Mouse (Mus musculus) limb, embryonic 11.5 days (tissue): ENCODE measurements at regions not wholly inside any gene's neighbourhood (a gene's known extent, or its start where the extent isn't known, plus 50 kb on each side); places are given as distances from the start of the nearest gene placed in this dataset.

Experiments
- ATAC-seq: fragments of 200-750 bp; cut with Nextera tagmentation; 2 replicates; pipeline ENCODE4 v1.8.0; 2017; ENCODE audit warnings: low read depth; ENCODE audit not compliant: insufficient number of reproducible peaks, low FRiP score, low TSS enrichment
- DNase-seq: peaks from one replicate; pipeline ENCODE4 v3.0.0-alpha.2; 2015; ENCODE audit warnings: low spot score
- H3K27ac ChIP-seq: fragments of 300-500 bp; sonication (generic); replicated peaks from 2 replicates; pipeline ENCODE4 v1.5.1; 2014; ENCODE audit warnings: low read depth, mild to moderate bottlenecking, low read length
- H3K27me3 ChIP-seq: fragments of 300-500 bp; sonication (generic); 2 replicates; pipeline ENCODE4 v1.6.1; 2014; ENCODE audit warnings: mild to moderate bottlenecking, low read length, mixed read lengths; ENCODE audit not compliant: control insufficient read depth, insufficient read depth
- H3K36me3 ChIP-seq: fragments of 300-500 bp; sonication (generic); 2 replicates; pipeline ENCODE4 v1.6.1; 2014; ENCODE audit warnings: mild to moderate bottlenecking, low read length, moderate library complexity, mixed read lengths; ENCODE audit not compliant: control insufficient read depth, insufficient read depth
- H3K4me1 ChIP-seq: fragments of 300-500 bp; sonication (generic); 2 replicates; pipeline ENCODE4 v1.6.1; 2014; ENCODE audit warnings: low read length, mixed read lengths; ENCODE audit not compliant: control insufficient read depth, insufficient read depth
- H3K4me2 ChIP-seq: fragments of 300-500 bp; sonication (generic); 2 replicates; pipeline ENCODE4 v1.6.1; 2014; ENCODE audit warnings: low read depth, mild to moderate bottlenecking, moderate library complexity; ENCODE audit not compliant: severe bottlenecking
- H3K4me3 ChIP-seq: fragments of 300-500 bp; sonication (generic); 2 replicates; pipeline ENCODE4 v1.5.1; 2014; ENCODE audit warnings: low read depth, low read length
- H3K9ac ChIP-seq: fragments of 300-500 bp; sonication (generic); 2 replicates; pipeline ENCODE4 v1.6.1; 2014; ENCODE audit warnings: mild to moderate bottlenecking, low read length
- H3K9me3 ChIP-seq: fragments of 300-500 bp; sonication (generic); 2 replicates; pipeline ENCODE4 v1.6.1; 2016; ENCODE audit warnings: low read length; ENCODE audit not compliant: control insufficient read depth
- WGBS: fragments of 180-500 bp; shearing (Covaris S2); extraction: QIAGEN DNeasy Blood & Tissue Kit; methylation state at CpG from one replicate; pipeline ENCODE4 v1.1.7; 2014; 5-methylcytosine and 5-hydroxymethylcytosine counted together

GRCm38 (mm10) chr10:24493392-24493791 is 101.8 kb upstream of the Ccn2 start:
- WGBS, result 74% methylated on average over 4 of the region's 4 CpGs
- no peaks in the 10 kb centered on the region for H3K4me1 ChIP-seq
- no peaks in the 10 kb centered on the region for H3K27me3 ChIP-seq
- H3K9me3 ChIP-seq, result no peaks in the 10 kb centered on the region
- H3K9ac ChIP-seq, result no peak overlapping the region
- no peak overlapping the region for H3K4me3 ChIP-seq
- H3K27ac ChIP-seq, result no peak overlapping the region
- H3K4me2 ChIP-seq, result no peak overlapping the region
- ATAC-seq (no peak), DNase-seq (no peak)
- H3K36me3 ChIP-seq, result no peaks in the 10 kb centered on the region

GRCm38 (mm10) chr10:24493936-24494335 is 101.3 kb upstream of the Ccn2 start:
- ATAC-seq, result no peak
- Histone ChIP-seq H3K4me1 (no peaks in the 10 kb centered on the region), H3K9ac (no peak overlapping the region), H3K27ac (no peak overlapping the region), H3K27me3 (no peaks in the 10 kb centered on the region), H3K9me3 (no peaks in the 10 kb centered on the region), H3K36me3 (no peaks in the 10 kb centered on the region), H3K4me2 (no peak overlapping the region), H3K4me3 (no peak overlapping the region)
- 80% methylated on average over 6 of the region's 6 CpGs for WGBS
- no peak for DNase-seq

GRCm38 (mm10) chr10:24519795-24520512 is 75.3 kb upstream of the Ccn2 start:
- Histone ChIP-seq H3K4me3 (no peak overlapping the region), H3K4me1 (no peaks in the 10 kb centered on the region), H3K27me3 (no peaks in the 10 kb centered on the region), H3K9me3 (no peaks in the 10 kb centered on the region), H3K36me3 (no peaks in the 10 kb centered on the region), H3K9ac (no peak overlapping the region), H3K27ac (no peak overlapping the region), H3K4me2 (no peak overlapping the region)
- DNase-seq, result no peak
- no peak for ATAC-seq
- 88% methylated on average over 11 of the region's 11 CpGs for WGBS

GRCm38 (mm10) chr10:24520515-24520914 is 74.7 kb upstream of the Ccn2 start:
- H3K9me3 ChIP-seq, result no peaks in the 10 kb centered on the region
- no peak overlapping the region for H3K4me3 ChIP-seq
- H3K4me2 ChIP-seq, result no peak overlapping the region
- no peak overlapping the region for H3K27ac ChIP-seq
- no peak overlapping the region for H3K9ac ChIP-seq
- H3K27me3 ChIP-seq, result no peaks in the 10 kb centered on the region
- no peaks in the 10 kb centered on the region for H3K36me3 ChIP-seq
- ATAC-seq (no peak), DNase-seq (no peak)
- WGBS, result 91% methylated on average over 3 of the region's 3 CpGs
- no peaks in the 10 kb centered on the region for H3K4me1 ChIP-seq

GRCm38 (mm10) chr10:24532776-24533175 is 62.5 kb upstream of the Ccn2 start:
- H3K4me3 ChIP-seq, result no peak overlapping the region
- DNase-seq (no peak), ATAC-seq (no peak)
- H3K9ac ChIP-seq, result no peak overlapping the region
- no peaks in the 10 kb centered on the region for H3K36me3 ChIP-seq
- no peak overlapping the region for H3K27ac ChIP-seq
- no peak overlapping the region for H3K4me2 ChIP-seq
- H3K27me3 ChIP-seq, result no peaks in the 10 kb centered on the region
- no peaks in the 10 kb centered on the region for H3K9me3 ChIP-seq
- no peaks in the 10 kb centered on the region for H3K4me1 ChIP-seq
- 88% methylated on average over 2 of the region's 2 CpGs for WGBS

- no peak overlapping the region for H3K9ac ChIP-seq
- ATAC-seq (no peak), DNase-seq (no peak)
- H3K27ac ChIP-seq, result no peak overlapping the region
- H3K4me3 ChIP-seq, result no peak overlapping the region
- 95% methylated on average over 11 of the region's 11 CpGs for WGBS
- H3K4me2 ChIP-seq, result no peak overlapping the region
- H3K4me1 ChIP-seq, result no peaks in the 10 kb centered on the region
- H3K36me3 ChIP-seq, result no peaks in the 10 kb centered on the region
- no peaks in the 10 kb centered on the region for H3K27me3 ChIP-seq
- no peaks in the 10 kb centered on the region for H3K9me3 ChIP-seq
Measured at GRCm38 (mm10) chr10:24534901-24535300, 60.3 kb upstream of the Ccn2 start.

- no peaks in the 10 kb centered on the region for H3K4me1 ChIP-seq
- no peaks in the 10 kb centered on the region for H3K9me3 ChIP-seq
- no peak overlapping the region for H3K4me2 ChIP-seq
- no peaks in the 10 kb centered on the region for H3K27me3 ChIP-seq
- ATAC-seq (no peak), DNase-seq (no peak)
- no peak overlapping the region for H3K27ac ChIP-seq
- no peak overlapping the region for H3K9ac ChIP-seq
- no peak overlapping the region for H3K4me3 ChIP-seq
- no peaks in the 10 kb centered on the region for H3K36me3 ChIP-seq
- 86% methylated on average over 6 of the region's 6 CpGs for WGBS
Measured at GRCm38 (mm10) chr10:24535461-24535860, 59.8 kb upstream of the Ccn2 start.

- Histone ChIP-seq H3K36me3 (no peaks in the 10 kb centered on the region), H3K9ac (no peak overlapping the region), H3K9me3 (no peaks in the 10 kb centered on the region), H3K4me2 (no peak overlapping the region), H3K4me3 (no peak overlapping the region), H3K4me1 (no peaks in the 10 kb centered on the region), H3K27me3 (no peaks in the 10 kb centered on the region), H3K27ac (no peak overlapping the region)
- DNase-seq (no peak), ATAC-seq (no peak)
- WGBS, result 76% methylated on average over 4 of the region's 4 CpGs
Measured at GRCm38 (mm10) chr10:24541990-24542389, 53.3 kb upstream of the Ccn2 start.
